Mouse (Mus musculus): ENCODE measurements at regions not wholly inside any gene's neighbourhood (a gene's known extent, or its start where the extent isn't known, plus 50 kb on each side); places are given as distances from the start of the nearest gene placed in this dataset.
A peak's percentile ranks its signal among the peaks of the same experiment; 100 is the strongest.

DNA sequence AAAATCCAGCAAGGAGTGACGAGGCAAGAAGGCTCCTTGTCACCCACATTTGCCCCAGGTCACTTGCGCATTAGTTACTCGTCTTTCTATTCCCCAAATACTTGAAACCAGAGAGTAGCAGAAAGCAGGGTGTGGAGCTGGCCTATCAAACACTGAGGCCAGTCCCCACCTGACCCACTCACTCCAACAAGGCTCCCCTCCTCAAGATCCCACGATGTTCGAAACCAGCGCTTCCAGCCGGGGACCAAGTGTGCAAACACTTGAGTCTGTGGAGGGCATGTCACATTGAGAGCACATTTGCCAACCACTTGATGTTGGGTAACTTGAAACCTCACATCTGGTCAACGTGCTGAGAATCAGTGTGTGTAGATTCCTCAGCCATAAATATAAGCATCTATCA is 148.4 kb upstream of the Sdk2 start:
- no peak for DNase-seq (ENCODE audit: low spot score)

DNA sequence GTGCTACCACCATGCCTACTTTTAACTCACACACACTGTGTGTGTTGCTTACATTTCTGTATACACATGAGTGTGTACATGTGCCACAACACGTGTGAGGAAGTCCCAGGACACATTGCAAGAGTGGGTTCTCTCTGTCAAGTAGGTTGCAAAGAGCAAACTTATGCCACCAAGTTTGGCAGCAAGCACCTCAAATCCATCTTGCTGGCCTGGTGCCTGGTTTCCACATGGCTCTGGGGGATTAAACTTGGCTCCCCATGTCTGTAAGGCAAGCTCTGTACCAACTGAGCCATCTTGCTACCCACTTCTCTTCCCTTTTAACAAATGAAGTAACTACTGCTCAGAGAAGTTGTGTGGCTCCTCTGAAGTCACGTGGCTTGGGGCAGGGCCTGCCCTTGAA is 145.3 kb upstream of the Sdk2 start:
- no peak for DNase-seq (ENCODE audit: low spot score)

DNA sequence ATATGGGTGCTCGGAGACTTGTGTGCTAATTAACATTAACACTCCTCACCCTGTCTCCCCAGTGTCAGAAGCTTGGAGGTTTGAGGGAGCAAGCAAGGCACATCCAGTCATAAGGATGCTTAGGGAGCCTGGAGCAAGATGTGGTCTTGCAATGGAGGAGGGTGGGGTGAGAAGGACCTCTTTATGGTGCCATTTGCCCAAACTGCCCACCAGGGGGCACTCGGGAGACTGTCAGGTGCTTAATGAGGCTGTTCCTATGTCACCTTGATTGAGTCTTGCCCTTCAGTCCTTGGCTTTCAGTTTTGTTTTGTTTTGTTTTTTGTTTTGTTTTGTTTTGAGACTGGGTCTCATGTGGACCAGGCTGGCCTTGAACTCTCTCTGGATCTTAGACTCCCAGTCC is 138.3 kb upstream of the Sdk2 start:
- DNase-seq (ENCODE audit: low spot score): peak; percentile 3

DNA sequence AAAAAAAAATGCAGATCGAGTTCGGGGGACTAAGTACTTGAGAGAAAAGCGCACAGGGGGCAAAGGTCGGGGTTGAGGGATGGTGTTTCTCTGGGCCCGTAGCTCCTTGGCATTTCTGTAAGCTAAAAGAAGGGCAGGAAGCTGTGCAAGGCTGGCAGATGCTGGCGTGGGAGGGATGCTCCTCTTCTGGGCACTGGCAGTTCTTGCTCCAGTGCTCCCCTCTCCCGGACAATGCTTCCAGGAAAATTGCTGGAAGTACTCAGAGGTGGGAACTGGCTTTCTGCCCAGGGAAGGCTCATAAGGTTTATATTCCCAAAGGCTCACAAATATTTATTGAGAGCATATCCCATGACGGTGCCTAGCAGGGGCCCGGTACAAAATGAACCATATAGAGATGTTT is 136.6 kb upstream of the Sdk2 start:
- DNase-seq (ENCODE audit: low spot score): no peak

DNA sequence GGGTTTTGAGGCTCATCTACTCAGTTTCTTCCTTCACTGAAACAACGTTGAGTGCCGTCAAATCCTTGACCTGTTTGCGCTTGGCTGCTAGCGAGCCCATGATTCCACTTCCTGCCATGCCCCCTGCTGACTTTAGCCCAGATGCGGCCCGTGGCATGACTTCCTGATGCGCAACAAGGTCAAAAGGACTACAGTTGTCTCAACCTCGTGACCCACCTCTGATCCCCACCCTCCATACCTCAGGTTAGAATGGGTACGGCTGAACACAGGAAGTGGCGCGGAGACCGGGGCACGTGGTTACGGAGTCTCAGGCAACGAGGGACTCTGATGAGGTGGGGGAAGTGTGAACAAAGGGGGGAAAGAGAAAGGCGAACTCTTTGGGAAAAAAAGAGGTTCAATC is 135.6 kb upstream of the Sdk2 start:
- no peak for DNase-seq (ENCODE audit: low spot score)

DNA sequence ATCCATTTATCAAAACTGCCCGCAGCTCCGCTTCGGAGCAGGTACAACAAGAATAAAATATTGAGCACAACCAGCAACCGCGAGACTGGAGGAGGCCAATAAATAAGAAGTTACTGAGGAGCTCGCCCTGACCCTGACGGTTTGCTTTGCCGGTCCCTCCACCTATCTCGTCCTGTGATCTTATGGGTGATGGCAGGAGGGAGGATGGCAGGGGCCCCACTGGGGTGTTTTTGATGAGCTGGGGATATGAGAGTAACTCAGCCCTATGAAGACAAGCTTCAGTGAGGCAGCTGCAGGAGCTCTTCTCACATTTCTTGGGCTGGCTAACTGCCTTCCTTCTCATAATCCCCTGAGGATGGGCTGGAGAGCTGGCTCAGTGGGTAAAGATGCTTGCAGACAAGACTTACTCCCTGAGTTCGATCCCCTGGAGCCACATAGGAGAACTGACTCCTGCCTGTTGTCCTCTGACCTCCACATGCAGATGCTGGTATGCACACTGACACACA is 132.3 kb upstream of the Sdk2 start:
- DNase-seq (ENCODE audit: low spot score): no peak

DNA sequence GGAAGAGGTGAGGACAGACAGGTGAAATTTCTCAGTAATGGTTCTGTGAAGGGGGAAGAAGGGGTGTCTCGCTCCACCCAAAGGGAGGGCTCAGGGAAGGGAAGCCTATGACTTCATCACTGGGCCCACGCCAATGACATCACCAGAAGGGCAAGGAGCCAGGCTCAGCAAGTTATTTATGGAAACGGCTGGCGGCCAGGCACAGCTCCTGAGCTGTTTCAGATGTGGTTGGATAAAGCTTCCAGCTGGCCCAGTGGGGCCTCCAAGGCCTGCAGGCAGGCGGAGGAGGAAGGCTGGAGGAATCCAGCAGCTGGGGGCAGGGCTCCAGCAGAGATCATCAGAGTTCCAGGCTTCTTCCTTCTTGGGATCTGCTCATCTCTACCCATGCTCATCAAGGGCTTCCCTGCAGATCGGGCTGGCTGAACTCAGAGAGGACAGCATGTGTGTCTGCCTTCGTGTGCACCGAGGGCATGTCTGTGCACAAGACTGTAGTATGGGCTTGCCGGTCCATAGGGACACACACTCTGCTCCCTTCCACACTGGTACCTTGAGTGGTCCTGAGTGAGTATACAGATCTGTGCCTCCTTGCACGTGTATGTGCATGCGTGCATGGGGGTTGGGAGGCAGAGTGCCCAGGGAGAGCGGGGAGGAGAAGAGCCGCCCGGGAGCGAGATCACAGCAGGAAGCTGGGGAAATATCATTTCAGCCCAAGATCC is 131.6 kb upstream of the Sdk2 start:
- DNase-seq (ENCODE audit: low spot score): peak; percentile 7

DNA sequence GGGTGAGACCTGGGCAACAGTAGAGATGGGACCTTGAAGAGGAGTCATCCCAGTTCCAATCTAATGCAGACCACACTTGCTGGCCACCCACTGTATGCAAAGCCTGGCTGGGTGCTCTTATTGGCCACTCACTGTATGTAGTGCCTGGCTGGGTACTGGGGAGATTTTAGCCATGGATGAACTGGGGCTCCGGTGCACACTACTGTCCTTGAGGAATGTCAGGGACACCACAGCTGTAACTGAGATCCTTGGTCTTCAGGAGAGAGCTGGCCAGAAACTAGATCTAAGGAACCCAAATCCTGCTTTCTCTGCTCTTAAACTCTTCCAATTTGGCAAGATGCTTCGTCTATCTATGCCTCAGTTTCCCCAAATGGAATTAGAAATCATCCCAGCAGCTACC is 128.4 kb upstream of the Sdk2 start:
- no peak for DNase-seq (ENCODE audit: low spot score)

DNA sequence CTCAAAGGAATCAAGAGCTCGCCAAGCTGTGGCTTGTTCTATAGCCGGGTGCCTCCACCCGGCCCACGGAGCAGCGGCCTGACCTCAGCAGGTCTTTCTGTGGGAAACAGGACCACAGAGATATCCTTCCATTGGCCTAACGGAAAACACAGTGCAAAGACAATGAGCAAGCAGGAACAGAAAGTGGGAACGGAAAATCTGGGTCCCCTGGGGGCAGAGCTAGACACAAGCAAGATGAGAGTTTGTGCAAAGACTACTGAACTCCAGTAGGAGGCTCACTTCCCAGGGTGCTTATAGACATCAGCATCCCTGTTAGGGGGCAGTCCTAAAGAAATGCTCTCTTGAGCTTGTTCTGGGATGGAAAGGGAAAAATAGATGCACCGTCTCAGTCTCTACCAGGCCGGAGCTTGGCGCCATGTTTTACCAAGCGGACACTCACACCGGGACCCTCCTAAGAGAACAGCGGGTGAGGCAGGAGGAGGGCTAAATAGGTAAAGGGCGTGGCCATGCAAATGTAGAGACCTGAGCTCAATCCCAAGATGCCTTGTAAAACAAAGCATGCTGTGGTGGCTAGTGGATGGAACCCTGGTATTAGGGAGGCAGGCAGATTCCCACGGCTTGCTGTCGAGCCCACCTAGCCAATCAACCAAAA is 127.3 kb upstream of the Sdk2 start:
- no peak for DNase-seq (ENCODE audit: low spot score)

DNA sequence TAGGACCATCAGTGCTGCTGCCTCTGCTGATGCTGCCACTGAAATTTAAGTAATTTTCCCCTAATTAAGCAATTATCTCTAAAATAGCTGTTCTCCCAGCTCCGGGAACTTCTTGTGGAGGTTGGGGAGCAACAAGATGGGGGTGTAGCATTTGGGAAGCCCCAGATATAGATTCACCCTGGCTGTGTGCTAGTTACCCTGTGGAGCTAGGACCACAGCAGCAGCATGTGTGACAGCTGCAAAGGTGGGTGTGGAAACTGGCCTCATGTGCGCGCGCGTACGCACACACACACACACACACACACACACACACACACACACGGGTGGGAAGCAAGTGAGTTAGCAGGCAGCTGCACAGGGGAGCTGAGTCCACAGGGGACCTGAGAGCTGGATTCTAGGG is 126.2 kb upstream of the Sdk2 start:
- DNase-seq (ENCODE audit: low spot score): no peak

DNA sequence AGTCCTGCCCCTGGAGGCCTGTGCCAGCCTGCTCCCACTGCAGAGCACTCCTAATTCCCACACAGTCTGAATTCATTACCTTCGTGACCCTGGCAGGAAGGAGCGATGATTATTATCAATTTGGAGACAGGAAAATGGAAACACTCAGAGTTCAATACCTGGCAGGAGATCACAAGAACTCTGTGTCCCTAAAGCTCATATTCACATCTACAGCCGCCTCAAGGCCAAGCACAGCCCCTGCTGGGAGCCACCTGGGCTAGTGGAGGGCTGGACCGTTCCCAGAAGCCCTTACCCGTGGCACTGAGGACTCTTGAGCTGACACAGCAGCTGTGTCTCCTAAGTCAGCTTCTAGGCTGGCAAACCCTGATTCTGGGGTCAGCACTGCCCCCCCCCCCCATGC is 124.8 kb upstream of the Sdk2 start:
- DNase-seq (ENCODE audit: low spot score): no peak

DNA sequence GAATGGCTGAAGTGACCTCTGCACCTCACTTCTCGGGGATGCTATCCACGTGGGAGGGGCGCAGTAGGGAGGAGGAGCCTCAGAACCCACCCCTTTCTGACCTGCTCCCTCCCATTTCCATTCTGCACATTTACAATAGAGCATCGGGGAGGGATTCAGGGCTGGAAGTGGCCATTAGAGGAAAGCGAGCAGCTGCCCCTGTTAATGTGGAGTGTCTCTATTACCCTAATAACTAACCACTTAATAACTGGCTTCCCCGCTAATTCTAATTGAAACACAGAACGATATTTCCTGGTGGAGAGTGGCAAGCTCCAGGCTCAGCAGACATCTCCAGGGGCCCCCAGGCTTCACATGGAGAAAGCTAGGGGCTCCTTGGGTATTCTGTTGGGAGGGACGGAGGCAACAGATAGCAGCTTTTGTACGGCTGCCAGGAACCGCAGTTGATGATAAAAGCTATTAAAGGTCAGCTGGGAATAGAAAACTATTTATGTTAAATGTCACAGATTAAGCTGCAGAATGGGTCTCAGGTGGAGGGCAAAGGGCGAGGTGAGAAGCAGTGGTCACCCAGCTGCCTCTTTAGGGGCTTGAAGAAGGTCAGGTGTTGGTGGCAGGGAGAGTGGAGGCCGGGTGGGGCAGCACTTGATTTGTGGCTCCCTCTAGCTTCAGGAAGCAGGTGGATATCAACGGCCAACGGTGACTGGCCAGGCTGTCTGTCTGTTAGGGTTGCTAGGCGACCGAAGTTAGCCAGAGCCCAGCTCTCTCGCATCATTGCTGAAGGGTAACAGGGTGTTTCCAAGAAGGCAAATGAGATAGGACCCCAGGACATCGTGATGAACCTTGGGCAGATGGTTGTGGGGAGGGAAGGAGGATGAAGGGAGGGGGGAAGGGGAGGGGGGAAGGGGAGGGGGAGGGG is 118.4 kb upstream of the Sdk2 start:
- no peak for DNase-seq (ENCODE audit: low spot score)

DNA sequence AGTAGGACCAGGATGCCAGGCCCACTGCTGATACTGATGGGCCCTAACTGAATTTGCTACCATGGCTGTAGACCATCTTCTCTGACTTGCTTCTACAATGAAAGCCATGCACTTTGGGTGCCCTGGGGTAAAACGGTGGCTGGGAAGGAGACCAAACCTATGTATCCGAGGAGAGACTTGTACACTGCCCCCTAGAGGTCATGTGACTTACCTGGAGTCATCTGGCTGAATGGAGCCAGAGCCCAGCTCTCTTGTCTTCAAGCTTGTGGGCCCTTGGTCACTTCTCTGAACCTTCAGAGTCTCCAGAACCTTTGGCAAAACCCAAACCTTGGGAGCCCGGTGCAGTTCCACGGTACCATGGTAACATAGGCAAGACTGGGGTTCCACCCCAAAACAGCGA is 117.6 kb upstream of the Sdk2 start:
- no peak for DNase-seq (ENCODE audit: low spot score)

DNA sequence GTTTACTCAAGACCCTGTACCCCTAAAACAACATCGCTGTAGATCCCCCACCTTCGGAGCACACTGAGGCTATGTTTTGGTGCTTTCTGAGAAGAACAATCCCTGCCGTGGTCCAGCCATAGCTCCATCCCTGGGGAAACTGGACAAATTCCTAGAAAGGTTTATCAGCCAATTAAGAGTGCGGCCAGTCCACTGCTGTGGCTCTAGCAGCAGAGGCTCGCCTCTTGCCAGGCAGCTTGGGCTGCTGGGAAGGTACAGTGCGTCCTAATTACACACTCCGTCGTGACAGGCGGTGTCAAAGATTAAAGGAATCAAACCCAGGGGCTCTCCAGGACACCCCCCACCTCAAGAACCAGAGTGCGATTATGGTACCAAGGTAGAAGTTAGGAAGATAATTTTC is 116.4 kb upstream of the Sdk2 start:
- DNase-seq (ENCODE audit: low spot score): no peak

DNA sequence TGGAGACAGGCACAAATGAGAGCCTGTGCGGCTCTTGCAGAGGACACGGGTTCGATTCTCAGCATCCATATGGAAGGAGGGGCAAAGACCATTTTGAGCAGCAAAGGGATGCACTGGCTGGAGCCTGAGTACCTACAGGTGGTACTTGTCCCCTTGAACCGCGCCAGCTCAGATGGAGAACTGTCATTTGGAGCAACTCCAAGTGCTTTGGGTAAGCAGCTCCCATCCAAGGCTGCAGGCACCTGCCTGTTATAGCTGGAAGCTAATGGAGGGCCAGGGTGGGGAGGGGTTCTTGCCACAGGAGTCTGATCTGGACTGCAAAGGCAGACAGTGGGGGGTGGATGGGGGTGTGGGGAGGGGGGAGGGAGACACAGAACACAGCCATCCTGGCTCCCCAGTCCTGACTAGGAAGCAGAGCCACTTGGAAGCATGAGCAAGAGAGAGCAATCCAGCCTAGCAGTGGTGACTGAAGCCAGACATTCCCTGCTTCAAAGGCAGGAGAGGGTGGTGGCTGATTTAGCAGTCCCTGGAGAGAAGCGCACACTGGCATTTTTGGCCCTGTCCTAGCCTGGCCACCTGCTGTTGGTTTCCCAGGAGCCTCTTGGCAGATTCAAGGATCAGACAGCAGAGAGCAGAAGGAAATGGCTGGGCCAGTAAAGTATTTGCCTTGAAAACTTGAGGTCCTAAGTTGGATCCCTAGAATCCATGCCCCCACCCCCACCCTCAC is 112.1 kb upstream of the Sdk2 start:
- no peak for DNase-seq (ENCODE audit: low spot score)

DNA sequence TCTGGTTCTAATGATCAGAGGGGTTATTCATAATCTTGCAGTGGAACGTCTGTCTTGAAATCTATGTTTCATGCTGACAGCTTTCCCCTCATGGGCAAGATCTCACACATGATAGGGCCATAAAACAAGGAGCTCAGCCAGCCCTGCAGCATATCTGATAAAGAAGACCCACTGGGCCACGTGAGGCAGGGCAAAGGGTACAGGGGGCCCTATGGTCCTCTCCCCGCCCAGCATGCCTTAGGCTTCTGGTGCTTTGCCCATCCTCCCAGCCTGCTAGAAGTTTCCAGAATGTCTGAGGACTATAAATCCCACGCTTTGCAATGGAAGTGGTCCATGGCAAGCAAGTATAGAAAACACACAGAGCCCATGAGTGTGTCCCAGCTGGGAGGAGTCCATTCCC is 110.9 kb upstream of the Sdk2 start:
- DNase-seq (ENCODE audit: low spot score): no peak

DNA sequence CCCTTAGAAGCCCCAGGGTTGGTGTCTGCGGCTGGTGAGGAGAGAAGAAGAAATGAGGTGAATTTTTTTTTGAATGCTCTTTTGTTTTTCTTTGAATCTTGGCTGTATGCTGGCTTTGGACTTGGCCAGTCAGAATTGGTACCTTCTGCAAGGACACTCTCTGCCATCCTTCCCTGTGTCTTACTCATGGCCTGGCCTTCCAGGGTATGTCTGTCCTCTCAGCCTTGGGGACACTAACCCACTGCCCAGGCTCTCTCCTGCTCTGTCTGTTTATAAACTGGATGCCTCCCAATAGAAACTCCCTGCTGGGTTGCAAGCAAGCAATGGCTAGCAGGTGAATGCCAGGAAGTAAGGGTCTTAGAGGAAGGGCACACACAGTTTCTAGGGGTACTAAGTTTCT is 110.4 kb upstream of the Sdk2 start:
- DNase-seq (ENCODE audit: low spot score): no peak

DNA sequence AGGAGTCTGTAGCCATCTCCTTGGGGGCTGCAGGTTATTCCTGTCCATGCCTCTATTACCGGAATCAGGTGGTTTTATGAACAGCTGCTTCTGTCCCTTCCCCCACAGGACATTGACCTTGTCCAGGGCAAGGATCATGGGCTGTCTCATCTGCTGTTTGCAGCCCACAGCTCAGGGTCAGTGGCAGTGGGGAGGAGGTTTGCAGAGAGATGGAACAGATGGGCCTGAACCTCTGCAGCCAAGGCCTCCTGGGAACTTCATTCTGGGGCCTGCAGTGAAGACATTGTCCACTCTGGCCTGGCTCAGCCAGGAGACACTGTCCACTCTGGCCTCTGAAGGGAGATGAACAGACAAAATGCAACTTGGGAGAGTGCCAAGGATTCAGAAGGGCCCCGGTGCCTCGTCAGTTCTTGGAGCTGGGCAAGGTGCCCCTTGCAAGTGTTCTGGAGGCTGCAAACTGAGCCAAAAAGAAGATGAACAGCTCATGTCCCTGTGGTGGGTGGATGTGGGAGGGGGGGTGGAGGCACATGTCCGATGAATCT is 109.9 kb upstream of the Sdk2 start:
- DNase-seq (ENCODE audit: low spot score): no peak

DNA sequence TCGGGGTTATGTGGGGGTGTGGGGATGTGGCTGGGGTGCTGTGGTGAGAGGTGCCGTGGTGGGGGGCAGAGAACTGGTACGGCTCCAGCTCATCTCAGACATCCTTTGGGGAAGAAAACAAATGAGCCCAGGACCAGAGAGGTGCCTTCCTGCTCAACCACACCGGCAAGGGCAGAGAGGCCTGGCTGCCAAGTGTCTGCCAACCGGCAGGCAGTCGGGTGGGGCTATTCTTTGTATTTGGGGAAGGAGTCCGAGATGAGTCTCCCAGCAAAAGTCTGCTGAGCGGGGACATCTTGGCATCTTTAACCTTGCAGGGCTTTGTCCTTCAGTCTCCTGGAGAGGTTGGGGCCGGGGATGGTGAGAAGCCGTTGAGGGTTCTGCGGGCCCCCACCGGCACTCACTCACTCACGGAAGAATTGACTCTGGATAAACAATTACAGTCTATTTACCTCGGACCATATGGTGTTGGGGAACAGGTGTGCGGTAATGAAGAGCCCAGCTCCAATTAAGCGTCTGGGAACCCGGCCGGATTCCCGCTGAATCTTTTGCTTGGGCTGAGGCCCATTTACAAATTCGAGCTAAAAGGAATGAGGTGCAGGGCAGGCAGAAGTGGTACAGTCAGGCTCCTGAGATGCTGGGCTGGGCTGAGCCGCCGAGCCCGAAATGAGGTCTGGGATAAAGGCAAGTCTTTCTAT is 108.7 kb upstream of the Sdk2 start:
- DNase-seq (ENCODE audit: low spot score): no peak

DNA sequence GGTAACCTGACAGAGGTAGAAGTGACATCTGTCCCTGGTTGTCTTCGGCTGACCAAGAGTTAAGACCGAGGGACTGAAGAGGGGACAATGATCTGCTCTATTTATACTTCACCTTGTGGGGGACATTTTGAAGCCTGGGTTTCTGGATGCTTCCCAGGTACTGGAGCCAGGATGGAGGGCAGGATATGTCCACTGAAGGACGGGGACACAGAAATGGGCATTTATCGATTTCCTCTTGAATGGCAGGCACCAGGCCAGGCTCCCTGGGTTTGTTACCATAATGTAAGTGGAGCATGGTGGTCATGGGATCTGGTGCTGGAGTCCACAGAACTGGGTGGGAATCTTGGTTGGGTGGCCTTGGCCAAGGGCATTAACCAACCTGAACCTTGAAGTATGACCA is 108.0 kb upstream of the Sdk2 start:
- no peak for DNase-seq (ENCODE audit: low spot score)

DNA sequence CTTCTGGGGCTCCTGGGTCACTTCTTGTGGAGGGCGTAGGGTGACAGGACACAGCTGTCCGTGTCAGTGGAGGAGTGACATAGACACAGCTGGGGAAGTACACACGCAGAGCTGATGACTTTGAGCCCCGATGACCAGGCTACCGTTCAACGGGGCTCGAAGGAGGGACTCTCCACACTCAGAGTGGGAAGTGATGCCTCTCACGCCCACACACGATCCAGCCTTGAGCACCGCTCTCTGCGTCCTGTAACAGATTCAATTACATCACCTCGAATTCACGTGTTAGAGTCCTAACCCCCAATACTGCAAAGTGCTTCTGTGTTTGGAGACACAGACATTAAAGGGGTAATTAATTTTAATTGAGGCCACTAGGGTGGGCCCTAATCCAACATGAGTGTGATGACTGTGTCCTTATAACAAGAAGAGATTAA is 101.4 kb upstream of the Sdk2 start:
- no peak for DNase-seq (ENCODE audit: low spot score)
